Mouse (Mus musculus) small intestine, adult 2 months (tissue): ENCODE results near the gene Hrasls.

Experiments
- CTCF ChIP-seq: fragments of 200-500 bp; IDR thresholded peaks from 2 replicates; pipeline ENCODE4 v1.5.1; 2012; ENCODE audit warnings: low read depth, mild to moderate bottlenecking, control low read depth, inconsistent platforms, low read length, moderate library complexity, mixed read lengths; ENCODE audit not compliant: insufficient replicate concordance, insufficient read length; ENCODE audit errors: extremely low read depth
- POLR2A ChIP-seq: fragments of 200-500 bp; IDR thresholded peaks from 2 replicates; pipeline ENCODE4 v1.6.1; 2012; ENCODE audit warnings: low read depth, mild to moderate bottlenecking, control low read depth, inconsistent platforms, low read length, moderate library complexity

GRCm38 (mm10) chr16:29174831-29175350 is 34.6 kb upstream of the Hrasls start:
- no peak for TF ChIP-seq CTCF
- TF ChIP-seq POLR2A = no peak
